17 mouse cellular contexts compared by ENCODE assay signal in the genomic region with DNA sequence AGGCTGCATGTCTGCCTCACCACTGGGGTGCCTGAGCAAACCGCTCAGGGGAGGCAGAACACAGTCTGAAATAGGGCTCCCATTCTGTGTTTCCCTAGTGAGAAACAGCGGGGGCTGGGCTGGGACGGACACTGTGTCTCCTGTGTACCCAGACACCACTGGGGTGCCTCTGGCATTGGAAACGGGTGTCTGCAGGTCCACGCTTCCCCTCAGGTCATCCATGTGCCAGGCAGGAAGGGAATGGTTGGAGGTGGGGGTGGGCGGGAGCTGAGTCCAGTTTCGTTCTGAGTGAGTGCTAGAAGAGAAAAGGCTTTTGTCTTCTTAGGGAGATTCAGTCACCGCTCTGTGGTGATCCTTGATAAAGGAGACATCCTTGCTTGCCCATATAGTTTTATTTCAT.
"Had no signal": no experiment of that assay in that cellular context is flagged by ENCODE, and none has a peak within 500 bp of the region (broad histone marks: within the 10 kb centered on the region; RNA-seq: fewer than 3 reads in every experiment).

No protein-coding gene starts in this region.

- H3K36me3 ChIP-seq: limb, embryonic 12.5 days; liver, embryonic 13.5 days; lung, embryonic 15.5 days; neural tube, embryonic 15.5 days had no signal

- H3K27ac ChIP-seq: kidney, postnatal 0 days; limb, embryonic 12.5 days; liver, embryonic 13.5 days; lung, embryonic 15.5 days; macrophage; neural tube, embryonic 15.5 days; stomach, postnatal 0 days had no signal

- H3K9ac ChIP-seq: limb, embryonic 12.5 days; liver, embryonic 13.5 days; liver, postnatal 0 days; lung, embryonic 15.5 days; neural tube, embryonic 15.5 days had no signal

- H3K9me3 ChIP-seq: limb, embryonic 12.5 days; liver, embryonic 13.5 days; lung, embryonic 15.5 days; neural tube, embryonic 15.5 days had no signal

- H3K4me1 ChIP-seq: limb, embryonic 12.5 days; liver, embryonic 13.5 days; lung, embryonic 15.5 days; megakaryocyte, embryonic 14.5 days; neural tube, embryonic 15.5 days had no signal

- H3K4me2 ChIP-seq: limb, embryonic 12.5 days; liver, embryonic 13.5 days; lung, embryonic 15.5 days; neural tube, embryonic 15.5 days had no signal

- ATAC-seq: liver, postnatal 0 days had no signal

- H3K27me3 ChIP-seq: limb, embryonic 12.5 days; liver, embryonic 13.5 days; lung, embryonic 15.5 days; megakaryocyte, embryonic 14.5 days; neural tube, embryonic 15.5 days had no signal

- DNase-seq: kidney, adult 11 months; kidney, postnatal 36 days; layer of hippocampus, adult 9-11 months; liver; liver, embryonic 13.5 days; liver, postnatal 0 days; lung, postnatal 14 days; midbrain, embryonic 14.5 days; thymus, postnatal 4 days had no signal

- H3K4me3 ChIP-seq: limb, embryonic 12.5 days; liver, embryonic 13.5 days; lung, embryonic 15.5 days; megakaryocyte, embryonic 14.5 days; myocyte; neural tube, embryonic 15.5 days had no signal
